Mouse (Mus musculus) liver, embryonic 14.5 days (tissue): ENCODE results near the gene Lmna. TPM values are rescaled to one million over a fixed set of nuclear protein-coding genes. Genes with fewer than 3 reads are reported as not detected.

Source experiments
- ATAC-seq: fragments of 200-750 bp; cut with Nextera tagmentation; 2 replicates; pipeline ENCODE4 v1.8.0; 2017; ENCODE audit warnings: moderate number of reproducible peaks, mild to moderate bottlenecking, moderate library complexity; ENCODE audit not compliant: insufficient read depth
- DNase-seq, 3 experiments: peaks; one replicate each; pipeline ENCODE4 v3.0.0-alpha.2; 2012 to 2013; ENCODE audit warnings: low read depth in 3 of 3, low spot score in 3 of 3
- H3K27ac ChIP-seq: fragments of 300-500 bp; sonication (generic); 2 replicates; pipeline ENCODE4 v1.5.1; 2014; ENCODE audit warnings: moderate library complexity, mild to moderate bottlenecking, control low read depth, inconsistent platforms
- H3K27me3 ChIP-seq: fragments of 300-500 bp; sonication (generic); 2 replicates; pipeline ENCODE4 v1.6.1; 2014; ENCODE audit warnings: mild to moderate bottlenecking, low read length, moderate library complexity; ENCODE audit not compliant: control insufficient read depth, insufficient read depth
- H3K36me3 ChIP-seq: fragments of 300-500 bp; sonication (generic); replicated peaks from 2 replicates; pipeline ENCODE4 v1.6.1; 2014; ENCODE audit warnings: low read depth; ENCODE audit not compliant: control insufficient read depth, insufficient read depth
- H3K4me1 ChIP-seq, 2 experiments: fragments of 200-500 bp in 1 of 2; fragments of 300-500 bp in 1 of 2; sonication (generic) in 1 of 2; replicated peaks; 2 replicates each; pipeline ENCODE4 v1.6.1; 2012 to 2014; ENCODE audit warnings: antibody characterized with exemption in 1 of 2, inconsistent platforms in 1 of 2, low read length in 1 of 2; ENCODE audit not compliant: control insufficient read depth in 2 of 2, insufficient read depth in 2 of 2
- H3K4me2 ChIP-seq: fragments of 300-500 bp; sonication (generic); 2 replicates; pipeline ENCODE4 v1.6.1; 2014; ENCODE audit warnings: low read depth, mild to moderate bottlenecking, control low read depth, moderate library complexity
- H3K4me3 ChIP-seq, 2 experiments: fragments of 200-500 bp in 1 of 2; fragments of 300-500 bp in 1 of 2; sonication (generic) in 1 of 2; 2 replicates each; pipeline ENCODE4 v1.5.1; 2012 to 2014; ENCODE audit warnings: low read depth in 2 of 2, low read length in 2 of 2, mild to moderate bottlenecking in 2 of 2, control low read depth in 1 of 2, inconsistent platforms in 1 of 2, moderate library complexity in 1 of 2; ENCODE audit not compliant: insufficient read depth in 1 of 2
- H3K9ac ChIP-seq: fragments of 300-500 bp; sonication (generic); replicated peaks from 2 replicates; pipeline ENCODE4 v1.6.1; 2014; ENCODE audit warnings: mild to moderate bottlenecking, control low read depth, moderate library complexity
- H3K9me3 ChIP-seq: fragments of 300-500 bp; sonication (generic); 2 replicates; pipeline ENCODE4 v1.6.1; 2016; ENCODE audit warnings: low read length, mixed read lengths; ENCODE audit not compliant: control insufficient read depth
- CTCF ChIP-seq: IDR thresholded peaks from 2 replicates; pipeline ENCODE4 v1.5.1; 2016; ENCODE audit warnings: antibody characterized with exemption, low read depth, control low read depth
- EP300 ChIP-seq: IDR thresholded peaks from 2 replicates; pipeline ENCODE4 v1.6.1; 2016; ENCODE audit warnings: antibody characterized with exemption, low read depth
- WGBS: fragments of 180-500 bp; shearing (Covaris S2); extraction: QIAGEN DNeasy Blood & Tissue Kit; methylation state at CpG from one replicate; pipeline ENCODE4 v1.1.7; 2014; ENCODE audit not compliant: insufficient replicate concordance; 5-methylcytosine and 5-hydroxymethylcytosine counted together
- polyA plus RNA-seq, 2 experiments: library from polyadenylated mRNA; depleted of rRNA in 1 of 2; stranded (reverse) in 1 of 2; unstranded in 1 of 2; fragments of >200 nt; fragmentation: Nextera tagmentation in 1 of 2; extraction: Ambion mirVana in 1 of 2; gene quantifications; 2 replicates each; pipeline versions ENCODE4 v1.2.1 to v1.2.3; 2012 to 2014

Lmna gene
- polyA plus RNA-seq, 2 experiments: 58.7 to 115 TPM

GRCm38 (mm10) chr3:88450379-88451131 is 59.2 kb downstream of the Lmna start:
- Histone ChIP-seq H3K9me3 (no peaks in the 10 kb centered on the region), H3K27ac (no peak overlapping the region), H3K9ac (no peak overlapping the region), H3K4me2 (no peak overlapping the region), H3K4me1 (peaks cover 0 to 10% of the 10 kb centered on the region in 2 experiments; a peak in 1 of 4 replicates), H3K27me3 (peaks cover 6% of the 10 kb centered on the region), H3K4me3 (no peak overlapping the region), H3K36me3 (no peaks in the 10 kb centered on the region)
- WGBS: 66% methylated on average over 12 of the region's 12 CpGs
- DNase-seq: no peak
- TF ChIP-seq EP300: no peak
- TF ChIP-seq CTCF: no peak
- no peak for ATAC-seq

- H3K27me3 ChIP-seq: peaks cover 6% of the 10 kb centered on the region; the same call in 1 of the 2 replicates
- no peaks in the 10 kb centered on the region for H3K36me3 ChIP-seq
- no peak overlapping the region for H3K9ac ChIP-seq
- TF ChIP-seq CTCF (no peak), EP300 (no peak)
- H3K4me2 ChIP-seq: no peak overlapping the region
- DNase-seq: no peak
- H3K4me1 ChIP-seq: peaks cover 0 to 8% of the 10 kb centered on the region in 2 experiments; a peak in 1 of 4 replicates
- 18% methylated on average over 21 of the region's 21 CpGs for WGBS
- H3K27ac ChIP-seq: no peak overlapping the region
- H3K9me3 ChIP-seq: no peaks in the 10 kb centered on the region
- H3K4me3 ChIP-seq: no peak overlapping the region
- no peak for ATAC-seq
These were observed 60.2 kb downstream of the Lmna start for GRCm38 (mm10) chr3:88449395-88450023.

DNA sequence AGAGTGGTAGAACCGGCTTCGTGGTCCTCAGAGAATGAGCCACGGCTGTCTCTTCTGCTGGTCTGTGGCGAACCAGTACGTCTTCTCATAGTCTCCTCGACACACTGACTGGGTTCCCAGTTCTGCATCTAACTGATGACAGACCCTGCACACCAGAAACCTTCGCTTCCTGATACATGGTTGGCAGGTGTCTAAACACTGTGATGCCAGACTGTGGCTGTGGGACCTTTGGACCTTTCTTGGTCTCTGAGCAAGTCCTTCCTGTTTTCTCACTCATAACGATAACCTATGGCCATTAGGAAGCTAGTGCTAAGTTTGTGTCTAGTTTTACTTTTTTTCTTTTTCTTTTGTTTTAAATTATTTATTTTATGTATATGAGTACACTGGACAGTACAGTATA is 61.3 kb downstream of the Lmna start:
- H3K4me2 ChIP-seq: no peak overlapping the region

DNA sequence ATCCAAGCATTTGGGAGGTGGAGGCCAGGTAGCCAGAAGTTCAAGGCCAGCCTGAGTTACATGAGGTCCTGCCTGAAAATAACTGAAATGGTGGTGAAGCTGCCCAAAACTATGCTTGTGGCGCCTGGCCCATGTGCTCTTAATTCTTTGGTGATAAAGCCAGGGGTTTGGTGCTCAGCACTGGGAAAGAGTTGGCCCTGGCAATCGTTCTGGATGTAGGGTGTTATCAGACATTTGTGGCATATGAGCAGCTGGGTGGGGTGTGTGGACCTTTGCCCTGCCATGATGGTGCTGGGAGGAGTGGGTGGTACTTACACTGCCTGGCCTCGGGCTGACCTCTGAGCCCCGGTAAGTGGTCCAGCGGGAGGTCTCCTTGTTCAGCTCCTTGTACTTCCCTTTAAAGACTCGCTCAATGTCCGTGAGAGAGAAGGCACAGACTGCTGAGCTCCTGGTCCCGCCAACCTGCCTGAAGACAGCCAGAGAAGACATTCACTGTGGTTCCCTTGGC is 62.0 kb downstream of the Lmna start:
- TF ChIP-seq EP300 (no peak), CTCF (no peak)
- DNase-seq: no peak
- no peaks in the 10 kb centered on the region for H3K36me3 ChIP-seq
- 45% methylated on average over 8 of the region's 8 CpGs for WGBS
- no peak overlapping the region for H3K9ac ChIP-seq
- H3K4me1 ChIP-seq: peaks cover 0 to 12% of the 10 kb centered on the region in 2 experiments; a peak in 2 of 4 replicates
- ATAC-seq: no peak
- no peaks in the 10 kb centered on the region for H3K9me3 ChIP-seq
- no peak overlapping the region for H3K27ac ChIP-seq
- no peak overlapping the region for H3K4me2 ChIP-seq
- H3K4me3 ChIP-seq: no peak overlapping the region
- H3K27me3 ChIP-seq: peaks cover 3% of the 10 kb centered on the region; the same call in 1 of the 2 replicates

More for the DNA sequence above, 61.3 kb downstream of the Lmna start:
- H3K4me1 ChIP-seq: peaks cover 0 to 11% of the 10 kb centered on the region in 2 experiments; a peak in 1 of 4 replicates
- H3K27me3 ChIP-seq: peaks cover 4% of the 10 kb centered on the region; the same call in 1 of the 2 replicates
- no peaks in the 10 kb centered on the region for H3K9me3 ChIP-seq
- no peak overlapping the region for H3K4me3 ChIP-seq
- DNase-seq (no peak), ATAC-seq (0 out of 2 replicates have a peak, but pooled peaks have one; percentile 6)
- no peaks in the 10 kb centered on the region for H3K36me3 ChIP-seq
- no peak overlapping the region for H3K9ac ChIP-seq
- WGBS: 52% methylated on average over 8 of the region's 8 CpGs
- TF ChIP-seq EP300: no peak
- no peak overlapping the region for H3K27ac ChIP-seq

DNA sequence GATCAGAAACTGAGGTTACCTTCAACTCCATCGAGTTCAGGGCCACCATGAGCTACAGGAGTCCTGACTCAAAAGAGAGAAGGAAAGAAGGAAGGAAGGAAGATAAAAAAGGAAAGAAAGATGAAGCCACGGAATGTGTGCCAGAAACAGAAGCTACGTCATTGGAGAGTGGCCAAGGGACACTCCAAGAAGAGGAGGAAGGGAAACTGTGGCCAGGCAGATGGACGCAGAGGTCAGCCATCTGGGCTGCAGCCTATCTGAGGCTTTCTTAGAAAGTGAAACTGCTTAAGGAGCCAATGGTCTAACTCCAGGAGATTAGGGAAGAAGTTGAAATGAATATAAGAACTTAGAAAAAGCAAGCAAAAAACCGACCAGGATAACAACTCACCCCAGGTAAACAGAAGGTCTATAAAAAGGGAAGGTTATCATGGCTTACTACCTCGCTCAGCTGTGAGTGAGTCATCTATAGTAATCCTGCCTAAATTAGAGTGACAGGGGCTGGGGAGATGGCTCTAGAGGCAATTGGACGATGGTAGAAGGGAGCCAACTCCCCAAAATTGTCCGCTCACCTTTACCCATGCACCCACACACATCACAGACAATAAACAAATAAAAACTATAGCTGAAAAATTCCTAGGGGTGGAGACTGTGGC is 63.2 kb downstream of the Lmna start:
- Histone ChIP-seq H3K27ac (no peak overlapping the region), H3K4me2 (no peak overlapping the region), H3K9ac (no peak overlapping the region), H3K9me3 (no peaks in the 10 kb centered on the region), H3K36me3 (no peaks in the 10 kb centered on the region), H3K4me1 (peaks cover 0 to 14% of the 10 kb centered on the region in 2 experiments; a peak in 2 of 4 replicates), H3K27me3 (peaks cover 3% of the 10 kb centered on the region; the same call in 1 of the 2 replicates), H3K4me3 (no peak overlapping the region)
- ATAC-seq (no peak), DNase-seq (no peak)
- 34% methylated on average over 8 of the region's 8 CpGs for WGBS
- TF ChIP-seq CTCF (no peak), EP300 (no peak)
